Mouse (Mus musculus) erythroblast, embryonic 14.5 days (primary cell): ENCODE measurements around the gene Cdc42ep4. TPM values are rescaled to one million over a fixed set of nuclear protein-coding genes. Genes with fewer than 3 reads are reported as not detected.

Experiments used
- H3K27me3 ChIP-seq: 2 replicates; pipeline ENCODE4 v1.6.1; 2012; ENCODE audit warnings: inconsistent platforms; ENCODE audit not compliant: control insufficient read depth
- H3K36me3 ChIP-seq: 2 replicates; pipeline ENCODE4 v1.6.1; 2012; ENCODE audit warnings: mild to moderate bottlenecking, inconsistent platforms; ENCODE audit not compliant: control insufficient read depth
- H3K4me1 ChIP-seq: 2 replicates; pipeline ENCODE4 v1.6.1; 2012; ENCODE audit warnings: inconsistent platforms; ENCODE audit not compliant: control insufficient read depth
- H3K4me3 ChIP-seq: replicated peaks from 2 replicates; pipeline ENCODE3; 2012; ENCODE audit warnings: moderate library complexity, mild to moderate bottlenecking, inconsistent platforms
- H3K9me3 ChIP-seq: 2 replicates; pipeline ENCODE4 v1.6.1; 2012; ENCODE audit warnings: low read length, inconsistent platforms, mixed read lengths; ENCODE audit not compliant: control insufficient read depth
- GATA1 ChIP-seq: IDR thresholded peaks from 2 replicates; pipeline ENCODE4 v1.6.1; 2012; ENCODE audit warnings: low read length, inconsistent platforms, mixed read lengths
- TAL1 ChIP-seq: IDR thresholded peaks from 3 replicates; pipeline ENCODE4 v1.6.1; 2012; ENCODE audit warnings: low read length, inconsistent platforms, mixed read lengths
- polyA plus RNA-seq: library from polyadenylated mRNA; stranded (reverse); fragments of >175 nt; gene quantifications from 2 replicates; pipeline ENCODE4 v1.2.3, GENCODE M21; 2012

The Cdc42ep4 gene
- polyA plus RNA-seq, 1 experiment: 7.3 TPM

- Histone ChIP-seq H3K4me1 (peaks cover 51% of the 10 kb centered on the region), H3K9me3 (peaks cover 13% of the 10 kb centered on the region), H3K36me3 (no peaks in the 10 kb centered on the region), H3K27me3 (peaks cover 11% of the 10 kb centered on the region), H3K4me3 (no peak overlapping the region)
- TF ChIP-seq TAL1: no peak
- TF ChIP-seq GATA1: no peak
Measured at GRCm38 (mm10) chr11:113778733-113779679, 27.3 kb upstream of the Cdc42ep4 start.

GRCm38 (mm10) chr11:113777878-113778464 lies 26.3 kb upstream of the Cdc42ep4 start:
- TF ChIP-seq TAL1 (no peak), GATA1 (no peak)
- H3K27me3 ChIP-seq: peaks cover 14% of the 10 kb centered on the region
- H3K4me3 ChIP-seq: peak overlapping the region; percentile 60
- peaks cover 51% of the 10 kb centered on the region for H3K4me1 ChIP-seq
- H3K36me3 ChIP-seq: no peaks in the 10 kb centered on the region
- peaks cover 3% of the 10 kb centered on the region for H3K9me3 ChIP-seq

- peaks cover 12% of the 10 kb centered on the region for H3K27me3 ChIP-seq
- no peak overlapping the region for H3K4me3 ChIP-seq
- H3K36me3 ChIP-seq: no peaks in the 10 kb centered on the region
- TF ChIP-seq TAL1 (no peak), GATA1 (no peak)
- H3K4me1 ChIP-seq: peaks cover 47% of the 10 kb centered on the region
- no peaks in the 10 kb centered on the region for H3K9me3 ChIP-seq
Measured at GRCm38 (mm10) chr11:113776851-113777511, 25.3 kb upstream of the Cdc42ep4 start.

GRCm38 (mm10) chr11:113774773-113775172 lies 23.1 kb upstream of the Cdc42ep4 start:
- no peak for TF ChIP-seq GATA1
- TF ChIP-seq TAL1: no peak
- H3K9me3 ChIP-seq: no peaks in the 10 kb centered on the region
- no peak overlapping the region for H3K4me3 ChIP-seq
- H3K36me3 ChIP-seq: no peaks in the 10 kb centered on the region
- H3K27me3 ChIP-seq: peaks cover 5% of the 10 kb centered on the region; the same call in 1 of the 2 replicates
- peaks cover 36% of the 10 kb centered on the region for H3K4me1 ChIP-seq

- Histone ChIP-seq H3K4me3 (no peak overlapping the region), H3K36me3 (no peaks in the 10 kb centered on the region), H3K4me1 (peaks cover 22% of the 10 kb centered on the region), H3K27me3 (peaks cover 9% of the 10 kb centered on the region), H3K9me3 (no peaks in the 10 kb centered on the region)
- no peak for TF ChIP-seq GATA1
- no peak for TF ChIP-seq TAL1
Measured at GRCm38 (mm10) chr11:113773191-113773590, 21.5 kb upstream of the Cdc42ep4 start.

- Histone ChIP-seq H3K4me3 (no peak overlapping the region), H3K27me3 (peaks cover 12% of the 10 kb centered on the region), H3K9me3 (no peaks in the 10 kb centered on the region), H3K4me1 (peaks cover 21% of the 10 kb centered on the region), H3K36me3 (no peaks in the 10 kb centered on the region)
- TF ChIP-seq TAL1: no peak
- TF ChIP-seq GATA1: no peak
Measured at GRCm38 (mm10) chr11:113771187-113771586, 19.5 kb upstream of the Cdc42ep4 start.

- Histone ChIP-seq H3K4me3 (no peak overlapping the region), H3K27me3 (peaks cover 11% of the 10 kb centered on the region), H3K4me1 (peaks cover 38% of the 10 kb centered on the region), H3K9me3 (no peaks in the 10 kb centered on the region), H3K36me3 (no peaks in the 10 kb centered on the region)
- no peak for TF ChIP-seq TAL1
- no peak for TF ChIP-seq GATA1
Measured at GRCm38 (mm10) chr11:113768356-113768755, 16.7 kb upstream of the Cdc42ep4 start.

- no peak overlapping the region for H3K4me3 ChIP-seq
- peaks cover 13% of the 10 kb centered on the region for H3K27me3 ChIP-seq
- TF ChIP-seq TAL1: no peak
- no peak for TF ChIP-seq GATA1
- peaks cover 44% of the 10 kb centered on the region for H3K4me1 ChIP-seq
- H3K36me3 ChIP-seq: no peaks in the 10 kb centered on the region
- H3K9me3 ChIP-seq: no peaks in the 10 kb centered on the region
Measured at GRCm38 (mm10) chr11:113767285-113767684, 15.6 kb upstream of the Cdc42ep4 start.
